Mouse (Mus musculus) heart, embryonic 11.5 days (tissue): ENCODE data around the gene Ccdc194. TPM values are rescaled to one million over a fixed set of nuclear protein-coding genes. Genes with fewer than 3 reads are reported as not detected.
"Not testable (repeated sequence)": the region's sequence is repeated elsewhere in the genome, so short reads cannot be mapped to it uniquely, and the experiment has no call there.

Experiments used
- ATAC-seq: fragments of 200-750 bp; cut with Nextera tagmentation; replicated peaks from 2 replicates; pipeline ENCODE4 v1.8.0; 2017; ENCODE audit warnings: moderate library complexity; ENCODE audit not compliant: insufficient number of reproducible peaks, low FRiP score, low TSS enrichment
- H3K27ac ChIP-seq: fragments of 300-500 bp; sonication (generic); 2 replicates; pipeline ENCODE4 v1.5.1; 2014; ENCODE audit warnings: mild to moderate bottlenecking, low read depth, low read length
- H3K27me3 ChIP-seq: fragments of 300-500 bp; sonication (generic); 2 replicates; pipeline ENCODE4 v1.6.1; 2014; ENCODE audit warnings: mild to moderate bottlenecking, low read length, mixed read lengths; ENCODE audit not compliant: control insufficient read depth, insufficient read depth
- H3K36me3 ChIP-seq: fragments of 300-500 bp; sonication (generic); 2 replicates; pipeline ENCODE4 v1.6.1; 2014; ENCODE audit warnings: mild to moderate bottlenecking, low read length, moderate library complexity, mixed read lengths; ENCODE audit not compliant: control insufficient read depth, insufficient read depth
- H3K4me1 ChIP-seq: fragments of 300-500 bp; sonication (generic); 2 replicates; pipeline ENCODE4 v1.6.1; 2014; ENCODE audit warnings: low read length; ENCODE audit not compliant: control insufficient read depth, insufficient read depth
- H3K4me2 ChIP-seq: fragments of 300-500 bp; sonication (generic); 2 replicates; pipeline ENCODE4 v1.6.1; 2014; ENCODE audit warnings: mild to moderate bottlenecking, moderate library complexity
- H3K4me3 ChIP-seq: fragments of 300-500 bp; sonication (generic); 2 replicates; pipeline ENCODE4 v1.5.1; 2014; ENCODE audit warnings: low read depth, low read length
- H3K9ac ChIP-seq: fragments of 300-500 bp; sonication (generic); 2 replicates; pipeline ENCODE4 v1.6.1; 2014; ENCODE audit warnings: mild to moderate bottlenecking, low read depth, low read length, moderate library complexity
- H3K9me3 ChIP-seq: fragments of 300-500 bp; sonication (generic); replicated peaks from 2 replicates; pipeline ENCODE4 v1.6.1; 2016; ENCODE audit warnings: low read length; ENCODE audit not compliant: control insufficient read depth
- WGBS: fragments of 180-500 bp; shearing (Covaris S2); extraction: QIAGEN DNeasy Blood & Tissue Kit; methylation state at CpG from one replicate; pipeline ENCODE4 v1.1.7; 2014; ENCODE audit not compliant: insufficient replicate concordance; 5-methylcytosine and 5-hydroxymethylcytosine counted together
- polyA plus RNA-seq: library from polyadenylated mRNA; unstranded; fragments of >200 nt; fragmentation: Nextera tagmentation; extraction: Ambion mirVana; gene quantifications from 2 replicates; pipeline ENCODE4 v1.2.1, GENCODE M21; 2014

Gene Ccdc194
- polyA plus RNA-seq, 1 experiment from 2014 or later, result 1.3 TPM

- WGBS, result 94% methylated on average over 11 of the region's 11 CpGs
- Histone ChIP-seq H3K4me3 (no peak overlapping the region), H3K4me1 (0 out of 2 replicates have a peak, but pooled peaks cover 6% of the 10 kb centered on the region), H3K9me3 (no peaks in the 10 kb centered on the region), H3K27ac (no peak overlapping the region), H3K4me2 (no peak overlapping the region), H3K36me3 (peaks cover 11% of the 10 kb centered on the region), H3K9ac (no peak overlapping the region), H3K27me3 (no peaks in the 10 kb centered on the region)
- ATAC-seq, result no peak
These were observed 19.5 kb upstream of the Ccdc194 start for GRCm38 (mm10) chr8:71545053-71545452.

DNA sequence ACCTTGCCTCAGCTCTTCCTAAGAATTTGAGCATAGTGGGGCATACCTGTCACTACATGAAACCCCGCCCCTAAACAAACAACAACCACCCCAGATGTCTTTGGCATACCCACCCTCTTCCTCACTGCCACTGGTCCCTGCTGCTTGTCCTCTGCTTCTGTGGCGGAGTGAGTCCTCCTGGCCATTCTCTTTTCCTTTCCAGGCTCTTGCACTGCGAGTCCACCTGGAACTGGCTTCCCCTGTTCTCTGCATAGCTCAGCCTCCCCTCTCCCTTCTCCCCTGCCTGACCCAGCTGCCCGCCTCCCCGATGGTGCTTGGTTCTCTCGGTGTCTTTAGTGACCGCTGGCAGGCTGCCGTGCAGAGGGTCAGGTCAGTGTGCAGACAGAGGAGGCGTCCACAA is 18.2 kb upstream of the Ccdc194 start:
- no peaks in the 10 kb centered on the region for H3K9me3 ChIP-seq
- H3K27ac ChIP-seq, result no peak overlapping the region
- peak overlapping the region; percentile 85 for H3K4me2 ChIP-seq
- no peaks in the 10 kb centered on the region for H3K27me3 ChIP-seq
- H3K36me3 ChIP-seq, result peaks cover 11% of the 10 kb centered on the region
- no peak for ATAC-seq
- 0 out of 2 replicates have a peak, but pooled peaks cover 6% of the 10 kb centered on the region for H3K4me1 ChIP-seq
- 86% methylated on average over 9 of the region's 9 CpGs for WGBS
- peak overlapping the region; percentile 72; the same call in 1 of the 2 replicates for H3K9ac ChIP-seq
- peak overlapping the region; percentile 80 for H3K4me3 ChIP-seq

GRCm38 (mm10) chr8:71542632-71543343 is 17.3 kb upstream of the Ccdc194 start, which contains the start of gene Mvb12a:
Gene Mvb12a, plus strand, starts transcription at chr8:71542922.
- Histone ChIP-seq H3K4me2 (peak within 1 kb of the TSS; percentile 85), H3K36me3 (peaks cover 8% of the 10 kb centered on the region), H3K27me3 (no peaks in the 10 kb centered on the region), H3K9ac (peak within 1 kb of the TSS; percentile 72), H3K9me3 (no peaks in the 10 kb centered on the region), H3K4me3 (peak within 1 kb of the TSS; percentile 80), H3K4me1 (0 out of 2 replicates have a peak, but pooled peaks cover 6% of the 10 kb centered on the region), H3K27ac (no peak within 1 kb of the TSS)
- peak; percentile 93 for ATAC-seq
- WGBS, result under 1% methylated on average over 55 of the region's 55 CpGs

DNA sequence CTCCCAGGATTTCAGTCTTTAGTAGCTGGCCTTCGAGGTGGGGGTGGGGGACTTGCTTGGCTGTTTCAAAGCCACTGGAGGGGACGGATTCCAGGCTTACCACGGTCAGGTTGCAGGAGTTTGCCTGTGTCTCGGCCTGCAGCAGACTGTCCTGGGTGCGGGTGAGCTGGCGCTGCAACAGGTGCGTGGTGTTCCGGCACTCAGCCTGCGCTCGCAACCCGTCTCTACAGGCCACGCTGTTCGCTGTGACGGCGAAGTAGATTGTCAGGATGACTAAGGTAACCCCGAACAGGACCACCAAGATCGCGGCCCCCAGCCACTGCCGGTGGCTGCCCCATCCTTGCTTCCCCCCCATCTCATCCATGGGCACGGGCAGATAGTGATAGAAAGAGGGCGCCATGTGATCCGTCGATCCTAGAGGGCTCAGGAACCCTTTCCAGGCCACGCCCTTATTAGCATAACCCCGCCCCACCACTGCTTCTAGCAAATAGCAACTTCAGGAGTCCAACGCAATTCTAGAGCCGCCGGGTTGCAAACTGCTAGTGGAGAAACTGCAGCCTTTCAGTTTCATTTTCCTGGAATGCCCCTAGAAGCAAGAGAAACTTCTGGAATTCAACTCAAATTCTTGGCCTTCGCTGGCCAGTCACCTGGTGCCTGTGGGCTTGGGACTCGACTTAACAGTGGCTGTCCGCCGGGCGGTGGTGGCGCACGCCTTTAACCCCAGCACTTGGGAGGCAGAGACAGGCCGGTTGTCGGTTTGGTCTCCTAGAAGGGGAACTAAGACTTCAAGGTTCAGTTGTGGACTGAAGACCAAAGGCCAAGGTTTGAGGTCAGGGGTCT is 11.7 kb upstream of the Ccdc194 start, which contains the start of gene Bst2:
Bst2 (minus strand) TSS at position 429 of the 840 bp plus-strand sequence.
- H3K4me1 ChIP-seq, result no peaks in the 10 kb centered on the region
- peak within 1 kb of the TSS; percentile 74 for H3K4me2 ChIP-seq
- H3K9ac ChIP-seq, result peak within 1 kb of the TSS; percentile 70
- H3K9me3 ChIP-seq, result no peaks in the 10 kb centered on the region
- H3K4me3 ChIP-seq, result peak within 1 kb of the TSS; percentile 56
- 3% methylated on average over 37 of the region's 37 CpGs for WGBS
- H3K36me3 ChIP-seq, result no peaks in the 10 kb centered on the region
- 0 out of 2 replicates have a peak, but pooled peaks cover 4% of the 10 kb centered on the region for H3K27me3 ChIP-seq
- peak; percentile 81 for ATAC-seq
- peak within 1 kb of the TSS; percentile 64; the same call in 1 of the 2 replicates for H3K27ac ChIP-seq

GRCm38 (mm10) chr8:71535663-71536062 is 10.2 kb upstream of the Ccdc194 start:
- Histone ChIP-seq H3K9ac (0 out of 2 replicates have a peak overlapping the region, but pooled peaks have one; percentile 0), H3K4me3 (no peak overlapping the region), H3K4me1 (no peaks in the 10 kb centered on the region), H3K9me3 (no peaks in the 10 kb centered on the region), H3K27me3 (0 out of 2 replicates have a peak, but pooled peaks cover 4% of the 10 kb centered on the region), H3K36me3 (no peaks in the 10 kb centered on the region), H3K27ac (no peak overlapping the region), H3K4me2 (no peak overlapping the region)
- ATAC-seq, result no peak
- WGBS, result 48% methylated on average over 5 of the region's 5 CpGs

DNA sequence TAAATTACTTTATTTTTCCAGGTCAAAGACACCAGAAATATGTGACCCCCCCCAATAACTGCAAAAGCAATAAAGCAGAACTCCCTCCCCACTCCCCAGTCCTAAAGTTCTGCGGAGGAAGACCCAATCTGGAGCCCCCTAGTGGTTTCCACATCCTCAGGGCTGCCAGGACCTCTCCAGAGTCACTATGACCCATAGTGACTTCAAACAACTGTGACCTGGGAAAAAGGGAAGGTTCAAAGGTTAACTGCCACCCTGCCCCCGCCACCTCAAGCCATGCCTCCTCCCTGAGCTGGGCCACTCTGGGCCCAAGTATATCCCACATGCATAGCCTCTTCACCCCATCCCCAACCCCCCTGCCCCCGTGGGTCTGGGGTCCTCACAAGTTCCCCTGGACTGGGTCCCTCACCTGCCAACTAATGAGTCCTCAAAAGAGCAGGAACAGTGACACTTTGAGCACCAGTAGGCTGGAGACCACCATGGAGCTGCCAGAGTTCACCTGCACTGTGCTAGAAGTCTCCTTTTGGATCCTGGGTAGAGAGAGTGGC is 8.8 kb upstream of the Ccdc194 start:
- no peak overlapping the region for H3K4me3 ChIP-seq
- no peak overlapping the region for H3K4me2 ChIP-seq
- no peak overlapping the region for H3K9ac ChIP-seq
- H3K27ac ChIP-seq, result no peak overlapping the region
- H3K36me3 ChIP-seq, result no peaks in the 10 kb centered on the region
- ATAC-seq, result no peak
- H3K9me3 ChIP-seq, result no peaks in the 10 kb centered on the region
- WGBS, result 40% methylated on average over 3 of the region's 3 CpGs
- H3K27me3 ChIP-seq, result 0 out of 2 replicates have a peak, but pooled peaks cover 4% of the 10 kb centered on the region
- H3K4me1 ChIP-seq, result no peaks in the 10 kb centered on the region

GRCm38 (mm10) chr8:71530735-71531467 is 5.4 kb upstream of the Ccdc194 start:
- not testable (repeated sequence) for H3K4me2 ChIP-seq, H3K9me3 ChIP-seq, ATAC-seq, H3K36me3 ChIP-seq, H3K27ac ChIP-seq, H3K27me3 ChIP-seq, H3K9ac ChIP-seq, H3K4me3 ChIP-seq
- peaks cover 15% of the 10 kb centered on the region for H3K4me1 ChIP-seq
- WGBS, result 54% methylated on average over 5 of the region's 12 CpGs
